Mouse (Mus musculus): ENCODE results near the gene Gm17079.
"Not testable (repeated sequence)": the region's sequence is repeated elsewhere in the genome, so short reads cannot be mapped to it uniquely, and the experiment has no call there.

The Gm17079 gene

GRCm38 (mm10) chr14:51695368-51695767, at the start of gene Gm17079:
TSS of gene Gm17079 (minus strand) at chr14:51695468.
- DNase-seq (ENCODE audit: extremely low spot score, low read depth, low spot score) = not testable (repeated sequence)

GRCm38 (mm10) chr14:51740347-51741170, 45.3 kb upstream of the Gm17079 start:
- DNase-seq (ENCODE audit: extremely low spot score, low read depth, low spot score) = no peak

- DNase-seq (ENCODE audit: extremely low spot score, low read depth, low spot score) = no peak
Measured at GRCm38 (mm10) chr14:51739150-51739993, 44.1 kb upstream of the Gm17079 start.

- no peak for DNase-seq (ENCODE audit: extremely low spot score, low read depth, low spot score)
Measured at GRCm38 (mm10) chr14:51738411-51739149, 43.3 kb upstream of the Gm17079 start.

GRCm38 (mm10) chr14:51737967-51738366, 42.7 kb upstream of the Gm17079 start:
- DNase-seq (ENCODE audit: extremely low spot score, low read depth, low spot score) = no peak

GRCm38 (mm10) chr14:51717083-51717482, 21.8 kb upstream of the Gm17079 start, which contains the start of gene Gm5800:
TSS of gene Gm5800 (minus strand) at chr14:51717183.
- DNase-seq (ENCODE audit: extremely low spot score, low read depth, low spot score) = no peak

GRCm38 (mm10) chr14:51677269-51677668, 18.0 kb downstream of the Gm17079 start:
- DNase-seq (ENCODE audit: extremely low spot score, low read depth, low spot score) = no peak
